Mouse (Mus musculus): ENCODE measurements at regions not wholly inside any gene's neighbourhood (a gene's known extent, or its start where the extent isn't known, plus 50 kb on each side); places are given as distances from the start of the nearest gene placed in this dataset.

- DNase-seq (ENCODE audit: low spot score): no peak
Observed at GRCm38 (mm10) chr8:87273328-87273727, 199.1 kb downstream of the Cbln1 start.

- no peak for DNase-seq (ENCODE audit: low spot score)
Observed at GRCm38 (mm10) chr8:87270525-87271187, 201.8 kb downstream of the Cbln1 start.

DNA sequence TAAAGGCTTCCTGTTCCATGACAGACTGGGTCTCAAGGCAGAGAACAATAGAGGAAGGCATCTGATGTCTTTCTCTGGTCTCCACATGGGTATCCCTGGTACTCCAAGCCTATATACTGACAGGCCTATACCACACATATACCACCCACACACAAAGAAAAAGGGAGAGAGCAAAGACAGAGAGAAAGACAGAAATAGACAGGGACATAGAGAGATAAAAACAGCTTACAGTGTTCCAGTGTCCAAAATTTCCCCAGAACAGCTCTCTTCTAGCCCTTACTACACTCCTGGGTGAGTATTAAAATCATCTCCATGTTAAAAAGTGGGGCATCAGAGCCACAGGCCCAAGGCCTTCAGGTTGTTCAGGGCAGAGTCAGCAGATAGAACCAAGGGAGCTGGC is 204.2 kb downstream of the Cbln1 start:
- DNase-seq (ENCODE audit: low spot score): no peak

DNA sequence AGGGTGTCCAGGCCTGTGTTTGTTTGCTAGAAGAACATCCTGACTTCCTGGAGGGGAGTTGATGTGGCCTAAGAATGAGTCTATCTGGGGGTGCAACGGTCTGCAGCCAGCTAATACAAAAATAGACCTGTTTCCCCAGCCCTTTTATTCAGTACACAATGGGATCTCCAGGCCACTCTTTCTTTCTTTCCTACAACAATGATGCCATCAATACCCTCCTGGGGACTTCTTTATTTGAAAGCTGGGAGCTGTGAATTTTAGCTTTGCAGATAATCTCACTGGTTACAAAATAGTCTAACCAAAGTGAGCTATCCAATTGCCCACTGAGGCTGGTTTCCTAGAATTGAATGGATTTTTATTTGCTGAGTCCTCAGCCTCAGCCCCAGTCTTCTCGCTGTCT is 207.4 kb downstream of the Cbln1 start:
- DNase-seq (ENCODE audit: low spot score): no peak

- DNase-seq (ENCODE audit: low spot score): no peak
Observed at GRCm38 (mm10) chr8:87260305-87260704, 212.1 kb downstream of the Cbln1 start.

GRCm38 (mm10) chr8:87242681-87243080 is 229.7 kb downstream of the Cbln1 start:
- no peak for DNase-seq (ENCODE audit: low spot score)

DNA sequence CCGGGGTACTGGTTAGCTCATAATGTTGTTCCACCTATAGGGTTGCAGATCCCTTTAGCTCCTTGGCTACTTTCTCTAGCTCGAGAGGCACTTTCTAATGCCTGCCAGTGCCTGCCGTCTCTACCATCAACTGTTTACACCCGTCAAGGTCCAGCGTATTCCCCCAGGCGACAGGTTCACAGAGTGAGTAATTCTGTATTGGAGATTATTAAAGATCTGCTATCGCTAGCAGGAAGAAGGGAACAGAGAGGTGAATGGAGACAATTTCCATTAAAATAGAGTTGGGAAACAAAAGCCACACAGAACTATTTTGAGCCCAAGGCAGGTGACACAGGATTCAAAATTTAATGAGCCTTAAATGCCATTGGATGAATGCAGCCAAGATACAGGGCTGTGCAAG is 235.2 kb downstream of the Cbln1 start:
- DNase-seq (ENCODE audit: low spot score): no peak

GRCm38 (mm10) chr8:87236438-87236837 is 236.0 kb downstream of the Cbln1 start:
- no peak for DNase-seq (ENCODE audit: low spot score)

- DNase-seq (ENCODE audit: low spot score): peak; percentile 18
Observed at GRCm38 (mm10) chr8:87235341-87236075, 236.9 kb downstream of the Cbln1 start.

DNA sequence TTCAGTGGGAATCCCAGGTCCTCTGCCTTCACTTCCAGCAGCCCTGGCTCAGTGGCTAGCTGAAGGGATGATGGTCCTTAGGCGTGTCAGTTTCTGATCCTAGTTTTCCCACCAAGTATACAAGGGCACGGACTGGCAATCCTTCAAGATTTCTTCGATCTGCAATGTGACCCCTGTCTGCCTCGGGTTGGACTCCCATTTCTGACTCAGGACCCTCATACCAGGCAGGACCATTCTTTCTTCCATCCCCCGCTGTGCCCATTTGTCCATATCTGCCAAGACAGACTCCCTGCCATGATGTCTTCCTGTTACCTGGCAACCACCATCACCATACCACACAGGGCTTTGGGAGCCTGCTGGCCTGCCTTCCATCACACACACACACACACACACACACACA is 238.1 kb downstream of the Cbln1 start:
- DNase-seq (ENCODE audit: low spot score): peak; percentile 24

DNA sequence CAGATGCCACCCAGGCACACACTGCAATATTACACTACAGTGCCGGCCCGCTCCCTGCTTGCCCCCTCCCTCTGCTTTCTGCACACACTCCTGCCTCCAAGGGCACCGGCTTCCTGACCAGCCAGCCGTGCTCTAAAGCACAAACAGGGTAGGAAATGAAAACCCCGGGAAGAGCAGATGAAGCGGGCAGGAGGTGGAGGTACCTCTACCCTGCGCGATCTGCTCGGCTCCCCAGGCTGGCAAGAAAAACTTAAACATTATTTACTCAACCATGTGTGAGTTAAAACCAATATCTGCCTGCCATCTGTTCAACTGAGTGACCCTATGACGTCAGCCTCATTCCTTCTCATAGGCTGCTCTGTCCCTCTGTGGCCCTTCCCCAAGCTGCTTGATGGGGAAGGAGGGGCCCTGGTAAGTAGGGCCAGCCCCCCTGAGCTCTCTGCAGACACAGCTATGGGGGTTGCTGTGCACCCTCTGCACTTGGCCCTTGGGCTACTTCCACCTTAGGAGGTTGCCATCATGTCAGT is 238.5 kb downstream of the Cbln1 start:
- DNase-seq (ENCODE audit: low spot score): peak; percentile 60

- DNase-seq (ENCODE audit: low spot score): peak; percentile 16
Observed at GRCm38 (mm10) chr8:87231762-87232161, 240.6 kb downstream of the Cbln1 start.

GRCm38 (mm10) chr8:87230096-87230495 is 242.3 kb downstream of the Cbln1 start:
- DNase-seq (ENCODE audit: low spot score): no peak

DNA sequence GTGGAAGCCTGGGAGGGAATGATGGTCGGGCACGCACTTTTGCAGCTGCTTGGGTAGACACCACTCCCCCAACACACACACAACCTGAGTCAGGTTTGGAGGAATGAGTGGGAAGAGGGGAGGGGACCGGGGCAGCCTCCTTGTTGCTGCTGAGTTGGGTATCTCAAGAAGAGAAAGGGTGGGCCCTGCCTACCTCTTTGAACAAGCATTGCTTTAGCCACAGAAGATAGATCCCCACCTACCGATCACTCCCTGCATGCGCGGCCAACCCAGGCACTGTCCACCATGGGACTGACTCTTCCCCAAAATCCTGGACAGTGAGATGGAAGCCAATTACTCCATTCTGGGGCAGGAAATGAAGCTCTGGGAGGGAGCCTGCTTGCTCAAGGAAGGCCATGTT is 243.2 kb downstream of the Cbln1 start:
- DNase-seq (ENCODE audit: low spot score): no peak

GRCm38 (mm10) chr8:87228777-87229176 is 243.6 kb downstream of the Cbln1 start:
- DNase-seq (ENCODE audit: low spot score): no peak

DNA sequence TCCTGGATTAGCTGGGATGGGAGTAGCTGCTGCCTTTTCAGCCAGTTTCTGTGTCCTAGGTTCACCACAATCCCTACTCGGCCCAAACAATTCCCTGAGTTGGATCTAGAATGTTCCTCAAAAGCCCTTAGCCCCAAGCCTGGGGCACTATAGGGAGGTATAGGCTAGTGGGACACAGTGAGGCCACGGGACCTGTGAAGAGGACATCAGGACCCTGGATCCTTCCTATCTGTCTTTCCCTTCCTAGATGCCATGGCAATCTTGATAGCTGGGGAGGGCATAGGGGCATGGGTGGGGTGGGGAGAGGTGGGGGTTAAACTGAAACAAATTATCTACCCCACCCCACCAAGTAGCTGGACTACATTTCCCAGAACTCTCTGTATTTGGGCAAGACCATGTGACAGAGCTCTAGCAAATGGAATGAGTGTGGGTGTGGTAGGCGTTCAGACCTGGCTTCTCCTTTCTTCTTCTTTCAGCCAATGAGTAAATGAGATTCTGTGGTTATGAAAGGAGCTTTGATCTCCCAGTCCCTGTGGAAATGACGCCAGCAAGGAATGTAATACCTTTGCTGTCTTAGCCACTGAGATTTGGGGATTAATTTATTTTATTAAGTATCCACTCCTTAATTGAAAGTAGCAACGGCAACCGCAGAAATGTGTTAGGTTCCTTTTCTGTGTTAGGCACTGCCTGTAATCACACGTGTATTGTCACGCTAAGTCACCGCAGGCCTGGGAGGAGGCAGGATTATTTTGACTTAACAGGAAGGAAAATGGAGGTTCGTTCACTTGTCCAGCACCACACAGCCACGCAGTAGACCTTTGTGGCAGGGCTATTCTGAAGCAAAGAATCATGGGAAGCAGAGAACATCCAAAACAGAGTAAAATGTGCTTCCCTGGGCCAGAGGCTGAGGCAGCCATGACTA is 246.6 kb downstream of the Cbln1 start:
- DNase-seq (ENCODE audit: low spot score): peak; percentile 30

DNA sequence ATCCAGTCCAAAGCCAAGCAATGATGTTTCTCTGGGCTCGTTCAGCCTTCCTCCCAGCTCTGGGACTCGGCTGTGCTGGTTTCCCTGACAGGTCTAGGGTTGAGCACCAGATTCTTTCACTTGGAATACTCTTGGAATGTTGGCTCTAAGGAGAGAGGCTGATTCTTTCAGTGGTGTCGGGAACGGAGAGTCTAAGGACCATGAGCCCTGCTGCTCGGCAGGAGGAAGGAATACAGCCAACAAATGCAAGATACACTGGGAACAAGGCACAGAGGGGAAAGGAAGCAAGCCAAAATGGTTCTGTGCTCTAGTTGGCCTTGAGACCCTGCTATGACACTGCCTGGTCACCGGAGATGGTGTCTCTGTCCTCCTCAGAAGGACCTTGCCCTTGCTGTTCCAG is 251.8 kb downstream of the Cbln1 start:
- DNase-seq (ENCODE audit: low spot score): no peak

DNA sequence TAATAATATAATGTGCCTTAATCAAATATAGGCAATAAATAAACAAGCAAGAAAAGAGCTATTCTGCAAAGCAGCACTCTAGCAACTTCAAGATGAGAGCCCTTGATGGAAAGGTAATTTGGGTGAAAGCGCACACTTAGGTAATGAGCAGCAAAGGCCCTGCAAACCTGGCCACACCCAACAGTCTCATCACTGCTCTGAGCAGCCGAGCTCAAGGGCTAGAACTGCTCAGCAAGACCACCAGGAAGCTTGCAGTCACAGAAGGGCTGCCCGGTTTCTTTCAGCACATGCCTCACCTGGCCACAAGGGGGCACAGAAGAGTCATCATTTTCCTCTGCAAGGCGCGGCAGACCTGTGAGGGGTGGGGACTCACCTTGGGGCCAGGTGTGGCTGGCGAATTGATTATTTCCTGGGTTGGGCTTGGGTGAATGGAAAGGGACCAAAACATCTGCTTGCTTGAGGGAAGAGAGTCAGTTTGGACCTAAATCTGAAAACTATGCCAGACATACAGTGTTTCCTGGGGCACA is 253.4 kb downstream of the Cbln1 start:
- peak; percentile 32 for DNase-seq (ENCODE audit: low spot score)

DNA sequence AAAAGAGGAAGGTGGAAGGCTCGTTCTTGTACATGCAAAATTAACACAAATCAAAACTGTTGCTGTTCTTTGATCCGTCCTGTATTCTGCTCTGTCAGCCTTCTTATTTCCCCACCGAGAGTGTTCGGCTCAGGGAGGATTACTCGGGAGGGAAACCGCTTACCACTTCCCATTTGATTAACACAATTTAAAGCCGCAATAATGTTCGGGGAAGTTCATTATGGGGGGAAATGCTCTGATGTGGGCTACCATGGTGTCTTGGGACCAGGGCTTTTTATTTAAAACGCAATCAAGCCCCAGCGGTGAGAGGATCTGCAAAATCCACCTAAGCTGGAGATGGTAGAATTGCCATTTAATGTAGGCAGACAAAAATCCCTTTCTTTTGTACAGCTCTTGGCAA is 257.4 kb downstream of the Cbln1 start:
- no peak for DNase-seq (ENCODE audit: low spot score)

DNA sequence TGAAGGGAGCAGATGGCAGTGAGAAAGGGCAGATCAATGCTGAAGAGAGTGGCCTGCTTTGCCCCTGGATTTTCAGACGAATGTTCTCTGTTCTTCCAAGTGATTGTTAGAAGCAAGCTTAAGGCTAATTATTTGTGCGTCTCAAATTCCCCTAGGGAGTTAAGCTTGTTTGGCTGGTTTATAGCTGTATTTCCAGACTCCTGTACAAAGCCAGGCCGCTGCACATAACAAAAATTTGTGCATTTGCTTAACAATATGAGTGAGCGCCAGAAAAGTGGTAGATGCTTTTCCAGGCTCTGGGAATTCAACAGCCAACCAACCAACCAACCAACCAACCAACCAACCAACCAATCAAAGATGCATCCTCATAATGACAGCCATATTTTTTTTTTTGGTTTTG is 261.9 kb downstream of the Cbln1 start:
- no peak for DNase-seq (ENCODE audit: low spot score)

- DNase-seq (ENCODE audit: low spot score): no peak
Observed at GRCm38 (mm10) chr8:87209295-87209694, 263.1 kb downstream of the Cbln1 start.

DNA sequence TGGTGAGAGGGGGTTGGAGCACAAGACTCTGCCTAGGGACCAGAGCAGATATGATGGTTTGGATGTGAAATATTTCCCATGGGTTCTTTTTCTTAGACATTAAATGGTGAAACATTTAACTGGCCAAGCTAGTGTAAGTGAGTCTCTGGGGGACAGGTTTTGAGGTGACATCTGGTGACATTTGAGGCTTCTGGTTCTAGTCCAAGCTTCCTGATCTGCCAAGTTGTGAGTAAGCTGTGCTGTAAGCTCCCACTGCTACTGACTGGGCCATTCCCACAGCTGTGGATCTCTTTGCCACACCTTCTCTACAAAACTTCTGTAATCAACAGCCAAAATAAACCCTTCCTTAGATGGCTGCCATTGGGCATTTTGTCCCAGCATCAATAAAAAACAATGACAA is 264.4 kb downstream of the Cbln1 start:
- no peak for DNase-seq (ENCODE audit: low spot score)
